Mouse (Mus musculus): ENCODE measurements around the gene Lhb. TPM values are rescaled to one million over a fixed set of nuclear protein-coding genes. Genes with fewer than 3 reads are reported as not detected.
"Not testable (repeated sequence)": the region's sequence is repeated elsewhere in the genome, so short reads cannot be mapped to it uniquely, and the experiment has no call there.

Gene Lhb
- not detected for total RNA-seq (2022)

- DNase-seq (ENCODE audit: low spot score): no peak
Observed at GRCm38 (mm10) chr7:45420615-45420919, at the start of gene Lhb. Lhb (plus strand) TSS chr7:45420820.

DNA sequence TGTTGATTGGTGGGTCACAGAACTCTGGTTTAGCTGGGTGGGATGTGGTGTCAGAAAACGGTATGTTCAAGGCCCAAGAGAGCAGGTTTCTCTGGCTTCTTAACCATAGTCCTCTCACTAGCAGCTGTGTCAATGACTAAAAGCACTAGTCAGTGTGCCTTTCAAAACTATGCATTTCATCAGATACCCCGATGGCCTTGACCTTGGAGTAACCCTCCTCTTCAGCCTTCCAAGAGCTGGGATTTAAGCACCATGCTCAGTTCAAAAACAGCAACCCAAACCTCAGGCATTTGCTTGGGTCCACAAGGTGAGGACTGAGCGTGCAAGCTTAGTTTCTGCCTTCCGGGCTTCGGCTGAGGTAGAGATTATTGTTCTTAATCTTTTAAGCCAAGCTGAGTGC lies 48.2 kb upstream of the Lhb start:
- no peak for DNase-seq (ENCODE audit: low spot score)

DNA sequence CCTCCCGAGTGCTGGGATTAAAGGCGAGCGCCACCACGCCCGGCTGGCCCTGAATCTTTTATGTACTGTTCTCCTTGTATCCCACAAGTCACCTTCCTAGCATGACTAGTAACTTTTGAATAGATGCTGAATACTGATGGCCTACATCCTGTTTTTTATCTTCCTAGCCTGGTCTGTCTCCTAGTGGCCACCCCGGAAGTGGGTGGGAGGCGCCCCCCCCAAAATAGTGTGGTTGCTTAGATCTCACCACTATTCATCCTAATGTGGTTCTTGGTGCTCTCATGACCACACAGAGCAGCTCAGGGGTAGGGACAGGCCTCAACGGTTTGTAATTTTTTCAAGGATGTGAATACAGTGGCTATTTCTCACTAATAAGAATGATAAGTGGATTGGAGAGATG lies 46.0 kb upstream of the Lhb start:
- DNase-seq (ENCODE audit: low spot score): no peak

DNA sequence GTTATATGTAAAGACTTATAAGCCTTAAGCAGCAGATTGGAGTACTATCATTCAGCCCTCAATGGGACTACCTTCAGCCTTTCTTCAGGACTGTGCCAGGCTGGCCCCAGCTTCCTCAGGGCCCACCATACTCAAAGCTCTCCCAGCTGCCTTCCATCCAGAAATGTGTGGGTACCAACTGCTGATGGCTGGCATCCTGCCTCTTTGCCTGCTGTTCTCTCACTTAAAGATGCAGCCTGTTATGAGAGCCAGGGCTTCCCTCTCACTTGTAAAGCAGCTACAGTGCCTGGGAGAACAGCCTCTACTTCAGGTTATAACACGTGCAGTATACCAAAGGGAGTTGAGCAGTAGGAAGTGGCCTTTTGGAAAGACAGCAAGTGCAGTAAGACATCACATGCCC lies 44.6 kb upstream of the Lhb start:
- DNase-seq (ENCODE audit: low spot score): no peak

GRCm38 (mm10) chr7:45386077-45386476 lies 34.5 kb upstream of the Lhb start:
- no peak for DNase-seq (ENCODE audit: low spot score)

DNA sequence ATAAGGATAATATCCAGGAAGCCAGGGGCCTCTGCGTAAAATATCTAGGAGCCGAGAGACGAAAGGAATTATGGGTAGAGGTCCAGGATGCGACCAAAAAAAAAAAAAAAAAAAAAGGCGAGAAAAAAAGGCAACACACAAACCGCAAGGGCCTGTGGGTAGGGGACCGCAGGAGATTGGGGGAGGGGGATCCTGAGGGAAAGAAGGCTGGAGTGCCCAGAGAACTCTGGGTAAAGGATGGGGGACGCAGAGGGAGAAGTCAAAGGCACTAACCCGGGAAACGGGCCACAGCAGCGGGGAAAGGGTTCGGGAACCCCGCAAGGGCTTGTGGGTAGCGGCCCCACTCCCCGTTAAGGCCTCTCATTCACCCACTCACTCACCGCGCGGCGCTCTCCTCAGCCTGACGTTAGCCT lies 25.5 kb upstream of the Lhb start:
- no peak for DNase-seq (ENCODE audit: low spot score)

DNA sequence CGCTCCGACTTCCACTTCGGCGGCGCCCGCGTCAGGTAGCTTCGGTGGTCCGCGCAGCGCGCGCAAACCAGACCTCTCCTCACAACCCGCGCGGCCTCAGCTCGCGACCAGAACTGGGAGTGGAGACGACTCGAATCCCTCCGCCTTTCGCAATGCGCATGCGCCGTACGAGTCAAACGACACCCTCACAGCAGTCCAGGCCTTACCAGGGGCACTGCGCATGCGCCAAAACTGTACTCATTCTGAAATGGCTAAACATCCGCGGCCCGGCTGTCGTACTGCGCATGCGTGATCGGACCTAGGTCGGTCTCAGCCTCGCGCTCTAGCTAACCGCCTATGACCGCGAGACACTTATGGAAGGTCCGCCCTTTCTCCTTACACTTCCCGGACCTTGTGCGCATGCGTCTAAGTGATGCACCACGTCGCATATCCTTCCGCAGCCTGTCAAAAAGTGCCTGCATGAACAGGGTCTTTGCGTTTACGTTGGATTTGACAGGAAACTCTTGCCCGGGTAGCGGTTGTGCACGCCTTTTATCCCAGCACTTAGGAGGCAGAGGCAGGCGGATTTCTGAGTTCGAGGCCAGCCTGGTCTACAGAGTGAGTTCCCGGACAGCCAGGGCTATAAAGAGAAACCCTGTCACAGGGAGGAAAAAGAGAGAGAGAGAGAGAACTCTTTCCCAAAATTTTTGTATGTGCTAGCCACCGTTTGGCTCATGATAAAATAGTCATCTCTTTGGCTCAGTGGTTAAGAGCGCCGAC lies 24.9 kb upstream of the Lhb start, which contains the start of gene Snrnp70:
Gene Snrnp70 (minus strand): TSS at position 165 of the 759 bp plus-strand sequence.
- peak; percentile 100 for DNase-seq (ENCODE audit: low spot score)

DNA sequence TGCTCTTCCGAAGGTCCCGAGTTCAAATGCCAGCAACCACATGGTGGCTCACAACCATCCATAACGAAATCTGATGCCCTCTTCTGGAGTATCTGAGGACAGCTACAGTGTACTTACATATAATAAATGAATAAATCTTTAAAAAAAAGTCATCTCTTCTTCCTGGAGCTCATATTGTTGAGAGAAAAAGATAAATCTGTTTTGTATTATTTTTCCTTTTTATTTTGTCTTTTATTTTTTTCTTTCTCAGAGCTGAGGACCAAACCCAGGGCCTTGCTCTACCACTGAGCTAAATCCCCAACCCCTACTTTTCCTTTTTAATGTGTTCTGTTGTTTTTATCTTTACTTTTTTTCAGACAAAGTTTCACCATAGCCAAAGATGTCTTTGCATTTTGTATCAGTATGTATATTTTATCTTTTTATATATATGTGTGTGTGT lies 24.3 kb upstream of the Lhb start:
- not testable (repeated sequence) for DNase-seq (ENCODE audit: low spot score)

DNA sequence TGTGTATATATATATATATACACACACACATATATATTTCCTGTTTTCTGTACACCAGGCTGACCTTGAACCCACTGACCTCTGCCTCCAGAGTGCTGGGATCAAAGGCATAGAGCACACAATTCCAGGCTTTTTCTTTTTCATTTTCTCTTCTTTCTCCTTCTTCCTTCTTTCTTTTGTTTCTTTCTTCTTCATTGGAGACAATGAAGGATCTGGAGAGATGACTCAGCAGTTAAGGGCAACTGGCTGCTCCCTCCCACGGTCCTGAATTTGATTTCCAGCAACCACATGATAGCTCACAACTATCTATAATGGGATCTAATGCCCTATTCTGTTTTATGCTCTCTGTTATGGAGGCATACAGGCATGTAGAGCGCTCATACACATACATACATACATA lies 23.8 kb upstream of the Lhb start:
- no peak for DNase-seq (ENCODE audit: low spot score)

GRCm38 (mm10) chr7:45401521-45402085 lies 19.0 kb upstream of the Lhb start:
- no peak for DNase-seq (ENCODE audit: low spot score)

DNA sequence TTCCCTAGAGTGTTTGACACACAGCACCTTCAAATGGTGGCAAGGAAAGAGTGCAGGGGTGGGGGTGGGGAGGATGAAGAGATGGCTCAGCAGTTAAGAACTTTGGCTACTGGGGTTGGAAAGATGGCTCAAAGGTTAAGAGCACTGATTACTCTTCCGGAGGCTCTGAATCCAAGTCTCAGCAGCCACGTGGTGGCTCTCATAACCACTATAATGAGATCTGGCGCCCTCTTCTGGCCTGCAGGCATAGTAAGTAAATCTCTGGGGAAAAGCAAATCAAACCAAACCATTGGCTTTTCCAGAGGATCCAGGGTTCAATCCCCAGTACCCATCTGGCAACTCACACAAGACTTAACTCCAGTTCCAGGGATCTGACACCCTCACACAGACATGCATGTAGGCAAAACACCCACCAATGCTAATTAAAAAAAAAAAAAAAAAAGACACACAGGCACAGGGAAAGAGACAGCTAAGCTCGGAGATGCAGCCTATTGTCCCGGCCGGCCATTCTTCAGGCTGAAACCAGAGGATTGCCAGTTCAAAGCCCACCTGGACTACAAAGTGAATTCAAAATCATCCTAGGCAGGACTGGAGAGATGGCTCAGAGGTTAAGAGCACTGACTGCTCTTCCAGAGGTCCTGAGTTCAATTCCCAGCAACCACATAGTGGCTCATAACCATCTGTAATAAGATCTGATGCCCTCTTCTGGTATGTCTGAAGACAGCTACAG lies 16.9 kb upstream of the Lhb start:
- peak; percentile 28 for DNase-seq (ENCODE audit: low spot score)

- peak; percentile 77 for DNase-seq (ENCODE audit: low spot score)
Observed at GRCm38 (mm10) chr7:45405091-45406075, 15.2 kb upstream of the Lhb start, which contains the start of gene Kcna7. Kcna7 (plus strand) TSS chr7:45405653.

DNA sequence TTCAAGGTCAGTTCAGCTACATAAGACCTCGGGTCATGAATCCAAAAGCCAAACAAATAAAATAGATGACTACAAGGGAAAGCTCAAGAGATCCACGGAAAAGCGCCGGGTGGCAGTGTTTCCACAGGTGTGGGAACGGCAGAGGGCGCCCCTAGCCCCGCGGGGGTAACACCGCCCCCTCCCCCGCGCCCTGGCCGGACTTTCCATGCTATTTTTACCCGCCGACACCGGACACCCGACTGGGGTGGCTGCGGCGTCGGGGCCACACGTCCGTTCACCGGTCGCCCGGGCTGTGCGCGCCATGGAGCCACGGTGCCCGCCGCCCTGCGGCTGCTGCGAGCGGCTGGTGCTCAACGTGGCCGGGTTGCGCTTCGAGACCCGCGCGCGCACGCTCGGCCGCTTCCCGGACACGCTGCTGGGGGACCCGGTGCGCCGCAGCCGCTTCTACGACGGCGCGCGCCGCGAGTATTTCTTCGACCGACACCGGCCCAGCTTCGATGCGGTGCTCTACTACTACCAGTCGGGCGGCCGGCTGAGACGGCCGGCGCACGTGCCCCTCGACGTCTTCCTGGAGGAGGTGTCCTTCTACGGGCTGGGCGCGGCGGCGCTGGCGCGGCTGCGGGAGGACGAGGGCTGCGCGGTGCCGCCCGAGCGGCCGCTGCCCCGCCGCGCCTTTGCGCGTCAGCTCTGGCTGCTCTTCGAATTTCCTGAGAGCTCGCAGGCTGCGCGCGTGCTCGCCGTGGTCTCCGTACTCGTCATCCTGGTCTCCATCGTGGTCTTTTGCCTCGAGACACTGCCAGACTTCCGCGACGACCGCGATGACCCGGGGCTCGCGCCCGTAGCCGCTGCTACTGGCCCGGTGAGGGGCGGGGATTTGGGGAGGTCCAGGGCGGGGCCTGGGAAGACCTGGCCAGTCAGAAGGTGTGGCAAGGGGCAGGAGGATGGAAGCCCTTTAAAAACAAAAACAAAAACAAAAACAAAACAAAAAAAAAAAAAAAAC lies 14.2 kb upstream of the Lhb start:
- DNase-seq (ENCODE audit: low spot score): peak; percentile 41

DNA sequence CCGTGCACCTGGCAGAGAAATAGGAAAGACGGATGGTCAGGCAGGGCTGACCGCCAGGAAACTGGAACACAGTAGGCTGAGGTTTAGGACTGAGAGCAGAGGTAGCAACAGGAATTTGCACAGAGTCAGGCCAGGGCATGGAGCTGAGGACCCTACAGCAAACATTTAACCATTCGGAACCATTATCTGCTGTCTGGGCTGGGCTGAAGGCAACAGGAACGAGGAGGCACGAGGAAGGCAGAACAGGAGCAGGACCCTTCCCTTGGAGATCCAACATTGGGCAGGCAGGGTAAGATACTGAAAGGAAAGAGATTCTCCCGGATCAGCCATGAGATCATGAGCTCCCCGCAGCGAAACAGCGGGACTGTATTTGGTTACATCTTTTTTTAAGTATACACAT lies 12.8 kb upstream of the Lhb start:
- DNase-seq (ENCODE audit: low spot score): no peak

- no peak for DNase-seq (ENCODE audit: low spot score)
Observed at GRCm38 (mm10) chr7:45408351-45408750, 12.3 kb upstream of the Lhb start.

GRCm38 (mm10) chr7:45408949-45409348 lies 11.7 kb upstream of the Lhb start:
- DNase-seq (ENCODE audit: low spot score): no peak

GRCm38 (mm10) chr7:45409497-45410163 lies 11.0 kb upstream of the Lhb start:
- no peak for DNase-seq (ENCODE audit: low spot score)

DNA sequence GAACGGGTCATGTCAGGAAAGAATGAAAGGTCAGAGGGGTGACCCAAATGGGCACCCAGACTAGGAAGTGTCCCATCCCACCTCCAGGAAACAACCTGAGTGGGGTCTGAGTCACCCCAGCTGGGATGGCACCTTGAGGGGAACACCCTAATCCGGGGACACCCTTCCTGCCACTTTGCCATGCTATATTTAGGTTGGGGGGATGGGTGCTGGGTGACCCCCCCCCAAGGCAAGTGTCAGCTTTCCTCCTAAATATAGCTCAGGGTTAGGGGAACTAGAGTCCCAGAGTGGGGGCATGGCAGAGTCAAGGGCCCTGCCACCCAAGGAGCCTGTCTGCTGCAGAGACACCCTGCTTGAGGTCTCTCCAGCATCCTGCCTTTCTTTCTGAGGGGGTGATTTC lies 8.2 kb upstream of the Lhb start:
- DNase-seq (ENCODE audit: low spot score): no peak

GRCm38 (mm10) chr7:45413113-45413863 lies 7.3 kb upstream of the Lhb start, which contains the start of gene Ntf5:
Ntf5 (plus strand) TSS chr7:45413695.
- DNase-seq (ENCODE audit: low spot score): no peak

Measured in heart, adult 8-10 months (tissue).